Mouse (Mus musculus) erythroid progenitor cell, adult 5-6 weeks (primary cell): ENCODE measurements around the gene Homez. TPM values are rescaled to one million over a fixed set of nuclear protein-coding genes. Genes with fewer than 3 reads are reported as not detected.

Experiments used
- ATAC-seq: replicated peaks from 2 replicates; pipeline ENCODE4 v1.8.0; 2016; ENCODE audit warnings: moderate number of reproducible peaks, mild to moderate bottlenecking, moderate TSS enrichment, inconsistent platforms; ENCODE audit not compliant: poor library complexity, low FRiP score, severe bottlenecking
- total RNA-seq, 2 experiments: library from RNA; stranded (forward) in 1 of 2; stranded (reverse) in 1 of 2; fragments of 150-400 nt in 1 of 2; fragments of 186-747, 209-891 nt in 1 of 2; gene quantifications; 2 replicates each; pipeline versions ENCODE4 v1.2.3 to v1.2.4; 2015 to 2017; ENCODE audit warnings: low replicate concordance in 2 of 2

Homez gene
- total RNA-seq, 2 experiments from 2014 or later = 1.3 to 5.0 TPM

DNA sequence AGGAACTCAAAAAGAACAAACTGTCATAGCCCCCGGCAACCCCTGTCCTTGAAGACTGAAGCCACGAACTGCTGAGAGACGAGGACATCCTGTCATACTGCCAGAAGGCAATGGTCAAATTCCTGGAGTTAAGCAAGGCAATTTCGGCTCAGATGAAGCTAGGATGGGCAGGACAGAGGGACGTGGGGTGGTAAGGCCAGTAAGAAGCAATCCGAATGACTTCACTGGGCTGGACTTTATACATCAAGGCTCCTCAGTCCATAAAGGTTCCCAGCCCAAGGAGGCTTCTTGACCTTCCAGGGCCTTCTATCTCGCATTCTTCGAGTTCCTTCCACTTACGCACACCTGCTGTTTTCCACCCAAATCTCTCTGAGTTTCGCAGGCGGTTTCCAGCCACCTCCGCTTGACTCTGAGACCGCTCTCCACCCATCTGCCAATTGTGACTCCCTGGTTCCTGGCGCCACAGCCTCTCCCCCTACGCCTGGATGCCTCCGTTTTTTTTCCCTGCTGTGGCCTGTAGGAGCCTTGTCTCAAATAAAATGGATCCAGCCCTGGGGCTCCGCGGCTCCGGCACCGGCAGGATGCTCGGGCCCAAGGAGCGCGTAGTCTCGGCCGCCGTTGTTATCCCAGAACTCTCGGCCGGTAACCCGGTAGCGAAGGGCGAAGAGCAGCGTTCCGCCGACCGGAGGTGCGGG, 5.2 kb upstream of the Homez start:
- no peak for ATAC-seq

DNA sequence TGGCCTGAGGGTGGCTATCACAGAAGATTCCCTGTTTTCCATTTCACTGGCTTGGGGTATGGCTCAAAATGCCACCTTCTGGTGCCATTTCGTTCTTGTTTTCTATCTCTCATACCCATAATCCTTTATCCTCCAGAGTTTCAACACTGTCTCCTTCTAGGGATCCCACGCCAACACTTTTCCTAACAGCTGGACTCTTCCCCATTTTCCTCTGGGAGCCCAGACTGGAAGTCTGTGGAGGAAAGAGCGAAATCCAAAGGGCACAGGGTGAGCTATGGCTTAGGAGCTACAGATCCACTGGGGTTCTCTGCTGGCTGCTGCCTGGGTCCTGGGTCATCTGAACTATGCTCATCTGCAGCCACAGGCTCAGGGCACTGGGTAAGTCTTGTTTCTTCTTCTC, 3.4 kb upstream of the Homez start:
- no peak for ATAC-seq

DNA sequence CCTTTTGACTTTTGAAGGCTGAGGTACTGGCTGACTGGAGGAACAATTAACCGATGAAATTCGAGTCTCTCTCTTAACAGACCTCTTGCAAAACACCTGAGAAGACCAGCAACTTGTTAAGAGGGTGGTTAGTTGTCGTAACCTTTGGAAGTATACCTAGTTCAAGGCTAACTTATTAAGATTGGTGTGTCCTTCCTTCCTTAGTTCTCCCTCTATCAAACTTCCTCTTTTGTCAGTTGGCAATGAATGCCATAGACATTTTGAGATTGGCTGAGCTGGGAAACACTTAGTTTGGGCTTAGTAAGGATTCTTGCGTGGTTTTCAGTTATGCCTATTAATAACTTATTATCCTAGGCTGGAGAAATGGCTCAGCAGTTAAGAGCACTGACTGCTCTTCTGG, 2.7 kb downstream of the Homez start:
- ATAC-seq = no peak

DNA sequence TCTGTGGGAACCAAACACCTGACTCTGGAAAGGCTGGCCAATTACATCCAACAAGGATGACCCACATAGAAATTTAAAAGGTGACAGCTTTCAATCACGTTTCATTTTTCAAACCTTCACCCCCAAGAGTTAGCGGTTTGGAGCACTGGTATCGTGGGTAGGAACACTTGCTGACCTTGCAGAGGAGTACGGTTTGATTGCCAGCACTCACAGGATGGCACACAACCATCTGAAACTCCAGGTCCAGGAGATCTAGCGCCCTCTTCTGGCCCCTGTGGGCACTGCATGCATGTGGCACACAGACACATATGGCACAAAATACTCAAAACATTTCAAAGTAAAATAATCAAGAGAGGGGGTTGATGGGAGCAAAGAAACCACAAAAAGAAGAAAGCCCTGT, 3.8 kb downstream of the Homez start:
- ATAC-seq = no peak

DNA sequence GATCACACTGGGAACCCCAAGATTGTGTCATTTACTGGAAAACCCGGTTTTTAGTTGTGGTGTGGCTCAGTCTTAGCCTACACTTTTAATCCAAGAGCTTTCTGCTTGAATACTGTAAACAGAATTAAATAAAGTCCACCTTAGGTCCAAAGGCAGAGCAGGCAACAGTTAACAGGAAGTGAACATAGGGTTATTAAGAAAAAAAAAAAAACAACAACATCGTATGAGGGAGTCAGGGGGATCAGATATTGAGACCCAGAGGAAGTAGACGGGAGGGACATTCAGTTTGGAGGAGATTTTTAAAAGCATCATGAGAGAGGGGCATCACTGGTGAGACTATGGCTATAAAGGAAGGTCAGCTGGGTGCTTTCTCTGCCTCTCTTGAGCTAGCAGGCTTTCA, 4.5 kb downstream of the Homez start:
- ATAC-seq = no peak

DNA sequence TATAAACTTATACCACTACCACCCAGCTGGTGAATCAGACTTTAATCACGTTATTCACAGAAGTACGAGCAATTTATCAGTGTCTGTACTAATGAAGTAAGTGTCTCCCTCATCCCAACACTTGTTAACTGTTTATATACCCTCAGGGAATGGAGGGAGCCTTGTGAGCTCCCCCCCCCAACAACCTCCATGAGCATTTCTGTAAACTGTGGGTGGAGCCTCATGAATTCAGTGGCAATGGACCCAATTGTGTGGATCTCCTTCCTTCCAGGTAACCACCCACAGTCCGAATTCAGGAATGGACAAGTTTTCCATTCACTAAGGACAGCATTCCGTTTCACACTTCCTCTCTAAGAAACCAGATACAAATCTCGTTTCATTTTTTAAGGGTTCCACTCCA, 5.1 kb downstream of the Homez start:
- no peak for ATAC-seq

DNA sequence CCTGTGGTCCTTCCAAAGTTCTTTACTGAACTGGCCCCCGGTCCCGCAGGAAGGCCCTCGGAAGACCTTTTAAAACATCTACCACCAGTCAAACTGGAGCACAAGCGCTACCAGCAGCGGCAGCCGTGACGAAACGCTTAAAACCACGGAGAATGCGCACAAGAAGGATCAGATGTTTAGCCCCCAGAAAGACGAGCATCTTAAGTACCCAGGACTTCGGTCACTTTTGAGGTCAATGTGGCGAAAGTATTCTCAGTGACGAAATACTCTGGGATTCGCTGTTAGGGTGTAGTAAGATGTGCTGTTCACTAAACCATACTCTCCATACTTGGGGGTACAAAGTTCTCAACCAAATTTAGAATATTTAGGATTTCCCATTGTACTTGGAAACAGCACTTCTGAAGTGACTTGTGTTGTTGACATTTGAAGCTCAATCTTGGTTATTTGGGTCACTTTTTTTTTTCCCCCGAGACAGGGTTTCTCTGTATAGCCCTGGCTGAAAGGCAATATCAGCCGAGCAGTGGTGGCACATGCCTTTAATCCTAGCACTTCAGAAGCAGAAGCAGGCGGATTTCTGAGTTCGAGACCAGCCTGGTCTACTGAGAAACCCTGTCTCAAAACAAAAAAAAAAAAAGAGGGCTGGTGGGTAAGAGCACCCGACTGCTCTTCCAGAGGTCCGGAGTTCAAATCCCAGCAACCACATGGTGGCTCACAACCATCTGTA, 6.3 kb downstream of the Homez start:
- ATAC-seq = no peak; the same call in 1 of the 2 replicates

DNA sequence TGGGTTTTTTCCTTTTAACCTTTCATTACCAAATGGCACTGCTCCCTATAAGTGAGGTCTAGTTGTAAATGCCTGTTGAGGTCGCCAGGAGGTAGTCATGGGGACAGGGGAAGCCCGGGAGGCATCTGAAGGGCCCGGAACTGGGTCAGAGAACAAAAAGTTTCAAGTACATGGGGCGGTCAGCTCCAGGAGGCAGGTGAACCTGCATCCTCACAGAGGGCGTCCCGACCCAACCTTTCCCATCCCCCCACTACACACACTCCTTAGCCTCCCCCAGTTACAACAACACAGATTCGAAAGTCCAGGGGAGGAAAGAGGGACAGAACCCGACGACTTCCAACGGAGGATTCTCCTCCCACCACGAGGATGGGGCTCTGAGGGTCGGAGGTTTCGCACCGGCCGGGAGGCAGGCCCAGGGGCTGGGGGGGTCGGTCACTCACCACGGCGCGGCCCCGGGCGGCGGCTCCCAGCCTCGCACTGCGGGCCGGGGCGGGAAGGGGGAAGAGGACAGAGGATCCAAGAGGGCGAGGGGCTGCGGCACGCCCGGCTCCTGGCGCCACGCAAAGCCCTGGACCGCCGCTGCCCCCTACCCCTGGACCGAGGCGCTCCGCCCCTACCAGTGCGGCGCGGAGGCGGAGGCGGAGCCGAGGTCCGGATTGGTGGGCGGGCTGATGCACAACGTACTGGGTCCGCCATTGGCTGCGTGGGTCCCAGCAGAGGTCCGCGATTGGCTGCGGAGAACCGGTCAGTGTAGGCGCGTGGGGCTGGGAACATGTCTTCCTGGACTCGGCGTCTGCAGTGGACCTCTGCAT, 7.1 kb downstream of the Homez start:
- ATAC-seq = peak; percentile 100

DNA sequence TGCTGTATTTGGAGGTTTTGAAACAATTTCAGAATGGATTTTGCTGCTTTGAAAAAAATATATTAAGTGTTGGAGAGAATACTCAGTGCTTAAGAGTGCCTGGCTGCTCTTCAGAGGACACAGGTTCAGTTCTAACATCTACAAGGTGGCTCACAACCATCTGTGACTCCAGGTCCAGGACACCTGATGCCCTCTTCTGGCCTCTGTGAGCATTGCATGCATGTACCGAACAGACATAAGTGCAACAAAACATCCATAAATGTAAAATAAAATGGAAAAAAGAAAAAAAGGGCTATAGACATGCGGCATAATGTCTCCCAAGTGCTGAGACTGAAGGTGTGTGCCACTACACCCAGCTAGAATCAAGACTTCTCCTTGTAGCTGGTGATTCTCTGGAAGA, 10.2 kb downstream of the Homez start:
- ATAC-seq = no peak

DNA sequence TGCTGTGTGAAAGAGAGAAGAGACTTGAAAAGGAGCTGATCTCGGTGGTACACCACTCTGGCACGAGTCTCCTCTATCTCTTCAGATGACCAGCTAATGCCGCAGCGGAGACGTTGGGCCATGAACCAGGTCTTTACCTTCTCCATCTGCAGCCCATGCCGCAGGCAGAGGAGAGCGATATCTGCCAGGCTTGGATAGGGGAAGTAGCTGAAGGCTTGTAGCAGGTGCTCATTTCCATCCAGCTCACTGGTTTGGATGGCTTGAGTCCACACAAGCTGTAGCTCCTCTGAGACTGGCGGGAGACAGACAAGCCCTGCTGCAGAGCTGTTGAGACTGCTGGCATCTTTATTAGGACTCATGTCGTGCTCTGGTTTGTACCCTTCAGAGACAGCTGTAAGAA, 12.9 kb downstream of the Homez start:
- ATAC-seq = no peak

DNA sequence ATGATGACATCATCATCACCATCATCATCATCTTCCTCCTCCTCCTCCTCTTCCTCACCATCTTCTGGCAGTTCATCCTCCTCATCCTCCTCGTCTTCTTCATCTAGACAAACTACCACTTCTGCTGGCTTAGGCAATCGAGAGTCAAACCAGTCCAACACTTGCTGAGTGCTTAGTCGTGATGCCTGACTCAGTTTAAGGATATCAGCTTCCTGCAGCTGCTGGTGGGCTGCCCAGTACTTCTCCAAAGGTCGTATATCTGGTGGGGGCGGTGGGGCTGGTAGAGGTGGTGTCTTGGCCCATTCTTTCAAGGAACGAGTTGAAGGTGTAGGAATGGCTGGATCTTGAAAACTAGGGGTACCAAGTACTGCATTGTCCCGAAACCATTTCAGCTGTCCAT, 14.1 kb downstream of the Homez start:
- ATAC-seq = no peak

DNA sequence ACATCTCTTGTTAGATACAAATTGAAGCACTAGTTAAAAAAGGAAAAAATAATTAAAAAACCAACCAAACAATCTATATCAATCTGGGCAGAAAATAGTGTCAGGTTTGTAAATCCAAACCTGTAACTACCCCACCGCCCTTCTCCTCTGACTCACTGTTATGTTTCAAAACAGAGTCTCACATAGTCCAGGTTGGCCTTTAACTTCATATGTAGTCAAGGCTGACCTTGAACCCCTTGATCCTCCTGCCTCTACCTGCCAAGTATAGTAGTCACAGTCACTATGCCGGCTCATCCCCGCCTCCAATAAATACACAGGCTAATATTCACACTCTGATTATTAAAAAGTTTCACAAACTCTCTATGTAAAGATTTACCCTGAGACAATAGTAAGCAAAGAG, 15.0 kb downstream of the Homez start:
- ATAC-seq = no peak

DNA sequence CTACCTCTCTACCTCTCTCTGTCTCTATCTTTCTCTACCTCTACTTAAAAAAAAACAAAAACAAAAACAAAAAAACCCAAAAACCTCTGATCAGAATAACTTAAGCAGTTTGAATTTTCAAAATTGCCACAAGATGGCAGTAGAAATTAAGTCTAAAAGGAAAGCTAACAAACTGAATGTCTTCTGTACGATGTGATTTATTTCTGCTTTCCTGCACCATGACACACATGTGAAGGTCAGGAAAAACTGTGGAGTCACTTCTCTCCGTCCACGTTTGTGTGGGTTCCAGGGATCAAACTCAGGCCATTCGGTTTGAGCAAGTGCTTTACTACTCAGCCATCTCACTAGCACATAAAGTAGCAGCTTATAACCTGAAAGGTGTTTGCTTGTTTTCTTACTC, 27.3 kb downstream of the Homez start:
- ATAC-seq = no peak

DNA sequence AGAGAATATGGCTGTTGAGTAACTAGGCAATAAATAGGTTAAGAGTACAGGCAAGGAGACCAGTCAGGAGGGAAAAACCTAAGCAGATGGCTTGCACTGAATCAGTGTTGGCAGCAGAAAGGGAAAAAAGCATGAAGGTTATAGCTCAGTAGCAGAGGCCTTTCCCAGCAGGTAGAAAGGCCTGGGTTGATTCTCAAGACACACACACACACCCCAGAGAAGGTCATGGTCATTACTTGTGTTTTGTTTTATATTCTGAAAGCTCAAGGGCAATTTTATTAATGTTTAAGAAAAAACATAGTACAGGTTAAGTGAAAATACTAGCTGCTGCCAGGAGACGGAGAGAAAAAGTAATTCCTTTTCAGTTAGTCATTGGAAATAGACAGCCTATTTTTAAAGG, 47.0 kb downstream of the Homez start:
- ATAC-seq = no peak

DNA sequence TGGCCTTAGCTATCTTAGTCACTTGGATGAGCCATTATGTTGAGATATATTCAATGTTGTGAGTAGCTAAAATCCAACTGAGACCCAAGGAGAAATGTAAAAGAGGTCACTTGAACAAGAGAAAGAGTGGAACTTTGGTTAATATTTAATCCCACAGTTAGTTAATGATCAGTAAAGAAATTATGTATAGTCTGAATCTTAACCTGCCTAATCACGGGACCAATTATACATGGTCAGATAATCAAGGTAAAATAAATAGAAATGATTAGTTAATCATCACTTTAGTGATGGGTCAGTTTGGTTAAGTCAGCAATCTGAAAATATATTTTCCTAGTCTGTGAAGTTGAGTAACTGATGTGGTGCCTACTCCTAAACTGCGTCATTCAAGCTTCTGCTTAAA, 48.5 kb downstream of the Homez start:
- no peak for ATAC-seq

DNA sequence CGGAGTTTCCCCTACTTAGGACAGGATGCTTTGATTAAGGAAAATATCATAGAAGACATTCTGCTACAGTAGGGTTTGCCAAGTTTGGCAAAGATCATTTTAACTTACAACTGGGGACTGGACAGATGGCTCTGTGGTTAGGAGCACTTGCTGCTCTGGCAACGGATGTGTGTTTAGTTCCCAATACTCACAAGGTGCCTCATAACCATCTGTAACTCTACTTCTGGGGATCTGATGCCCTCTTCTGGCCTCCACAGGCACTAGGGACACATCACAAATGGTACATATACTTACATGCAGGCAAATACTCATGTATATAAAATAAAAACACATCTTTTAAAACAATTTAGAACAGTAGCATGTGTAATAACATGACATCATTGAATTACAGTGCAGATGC, 53.0 kb downstream of the Homez start:
- no peak for ATAC-seq

DNA sequence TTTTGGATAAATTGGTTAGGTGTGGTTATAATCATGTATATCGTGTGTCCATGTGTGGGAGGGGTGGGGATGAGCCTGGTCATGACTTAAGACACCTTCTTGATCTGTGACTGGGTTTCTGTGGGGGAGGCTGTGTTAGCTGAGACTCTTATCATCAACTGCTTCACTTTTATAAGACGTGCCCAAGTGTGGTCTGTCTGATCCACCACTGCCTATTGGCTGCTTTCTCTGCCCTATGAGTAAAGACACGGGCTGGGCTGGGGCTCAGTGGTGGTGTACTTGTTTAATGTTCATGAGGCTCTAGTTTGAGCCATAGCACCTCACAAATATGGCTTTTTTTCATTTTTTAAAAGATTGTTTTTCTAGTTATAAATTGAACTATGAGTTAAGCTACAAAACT, 55.0 kb downstream of the Homez start:
- ATAC-seq = no peak

DNA sequence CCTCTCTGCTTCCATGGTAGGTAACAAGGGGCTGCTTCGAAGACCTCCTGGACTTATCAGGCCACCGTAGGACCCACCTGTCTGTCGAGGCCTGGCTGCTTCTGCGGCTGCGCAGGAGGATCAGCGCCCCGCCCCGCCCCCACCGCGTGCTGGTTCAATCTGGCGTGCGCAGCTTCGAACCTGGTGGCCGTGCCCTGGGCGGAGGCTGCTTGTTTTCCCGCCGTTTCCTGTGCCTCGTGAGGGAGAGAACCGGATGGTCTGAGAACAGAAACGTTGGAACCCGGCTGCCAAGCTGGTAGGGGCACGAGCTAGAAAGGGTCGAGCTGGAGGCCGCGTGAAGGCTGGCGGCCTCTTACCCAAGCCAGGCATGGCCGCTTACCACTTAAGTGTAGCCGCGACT, 56.8 kb downstream of the Homez start, which contains the start of gene Rnf212b:
Gene Rnf212b (plus strand): TSS at position 151 of the 400 bp plus-strand sequence.
- ATAC-seq = no peak

DNA sequence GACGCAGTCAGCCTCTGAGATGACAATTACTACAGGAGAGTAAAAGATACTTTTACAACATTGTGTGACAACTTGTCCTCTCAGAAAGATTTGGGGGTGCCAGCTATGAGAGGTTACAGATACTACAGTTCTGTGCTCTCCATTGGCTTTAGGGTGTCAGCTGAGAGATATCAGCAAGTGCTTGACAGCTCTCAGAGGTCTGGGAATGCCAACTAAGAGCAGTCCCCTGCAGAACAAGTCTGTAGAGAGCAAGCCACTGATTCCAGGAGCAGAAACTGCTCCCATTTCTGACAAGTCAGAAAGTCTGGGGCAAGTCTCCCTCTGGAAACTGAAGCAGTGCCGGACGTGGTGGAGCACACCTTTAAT, 61.1 kb downstream of the Homez start:
- no peak for ATAC-seq

DNA sequence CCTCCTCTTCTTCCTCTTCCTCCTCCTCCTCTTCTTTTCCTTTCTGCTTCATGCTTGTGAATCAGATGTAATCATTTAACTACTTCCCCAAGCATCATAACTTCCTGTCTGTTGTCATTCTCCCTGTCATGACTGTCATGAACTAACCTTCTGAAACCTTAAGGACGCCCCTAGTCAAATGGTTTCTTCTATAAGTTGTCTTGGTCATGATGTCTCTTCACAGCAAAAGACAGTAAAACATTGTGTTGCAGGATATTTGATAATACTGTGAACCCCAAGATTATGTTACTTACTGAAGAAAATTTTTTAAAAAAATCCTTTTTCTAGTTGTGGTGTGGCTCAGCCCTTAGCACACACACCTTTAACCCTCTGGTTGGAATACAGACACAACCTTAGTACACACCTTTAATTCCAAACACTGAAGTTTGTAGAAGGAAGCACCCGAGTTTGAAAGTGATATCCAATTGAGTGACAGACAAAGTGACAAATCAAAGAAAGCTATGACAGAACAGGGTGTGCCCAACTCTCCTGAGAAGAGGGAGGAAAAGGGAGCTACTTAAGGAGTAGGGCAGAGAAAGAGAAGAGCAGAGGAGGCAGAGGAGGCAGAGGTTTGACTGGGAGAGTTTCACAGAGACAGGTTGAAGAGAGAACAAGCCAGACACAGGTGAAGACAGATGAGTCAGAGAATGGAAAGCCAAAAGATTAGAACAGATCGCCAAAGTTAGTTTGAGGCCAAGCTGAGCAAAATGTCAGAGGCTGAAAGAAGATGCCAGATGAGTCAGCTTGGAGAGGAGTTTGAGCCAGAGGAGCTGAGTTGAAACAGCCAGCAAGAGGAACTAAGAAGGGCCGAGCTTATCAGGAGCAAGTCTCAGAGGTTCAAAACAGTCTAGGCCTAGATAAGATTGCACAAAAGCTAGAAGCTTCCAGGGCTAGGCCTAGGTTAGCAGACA, 61.8 kb downstream of the Homez start:
- ATAC-seq = no peak
